Mouse (Mus musculus) T-cell, adult 2 months (primary cell): ENCODE data around the gene Stpg1.
A peak's percentile ranks its signal among the peaks of the same experiment; 100 is the strongest.

Experiments used
- DNase-seq: peaks from one replicate; pipeline ENCODE4 v3.0.0; 2022; ENCODE audit warnings: low spot score

Gene Stpg1

GRCm38 (mm10) chr4:135513865-135514264 lies 19.3 kb downstream of the Stpg1 start:
- no peak for DNase-seq

- DNase-seq = no peak
Observed at GRCm38 (mm10) chr4:135514925-135515324, 20.3 kb downstream of the Stpg1 start.

- DNase-seq = peak; percentile 59
Observed at GRCm38 (mm10) chr4:135516351-135517316, 22.0 kb downstream of the Stpg1 start.

- DNase-seq = no peak
Observed at GRCm38 (mm10) chr4:135518135-135518534, 23.5 kb downstream of the Stpg1 start.

GRCm38 (mm10) chr4:135520421-135520820 lies 25.8 kb downstream of the Stpg1 start:
- DNase-seq = peak; percentile 77

- no peak for DNase-seq
Observed at GRCm38 (mm10) chr4:135523939-135524338, 29.3 kb downstream of the Stpg1 start.

- DNase-seq = no peak
Observed at GRCm38 (mm10) chr4:135525057-135525456, 30.5 kb downstream of the Stpg1 start.

GRCm38 (mm10) chr4:135526039-135526710 lies 31.6 kb downstream of the Stpg1 start:
- no peak for DNase-seq

GRCm38 (mm10) chr4:135530270-135530669 lies 35.7 kb downstream of the Stpg1 start:
- no peak for DNase-seq

GRCm38 (mm10) chr4:135531236-135531635 lies 36.6 kb downstream of the Stpg1 start:
- DNase-seq = no peak

- no peak for DNase-seq
Observed at GRCm38 (mm10) chr4:135531771-135532613, 37.4 kb downstream of the Stpg1 start.

GRCm38 (mm10) chr4:135533001-135533400 lies 38.4 kb downstream of the Stpg1 start:
- no peak for DNase-seq

- DNase-seq = no peak
Observed at GRCm38 (mm10) chr4:135535021-135535420, 40.4 kb downstream of the Stpg1 start.

- DNase-seq = no peak
Observed at GRCm38 (mm10) chr4:135539056-135539455, 44.5 kb downstream of the Stpg1 start.

GRCm38 (mm10) chr4:135540057-135540456 lies 45.5 kb downstream of the Stpg1 start:
- no peak for DNase-seq

GRCm38 (mm10) chr4:135544284-135544683 lies 49.7 kb downstream of the Stpg1 start:
- no peak for DNase-seq

- no peak for DNase-seq
Observed at GRCm38 (mm10) chr4:135545080-135545511, 50.5 kb downstream of the Stpg1 start.

- no peak for DNase-seq
Observed at GRCm38 (mm10) chr4:135546008-135546407, 51.4 kb downstream of the Stpg1 start.

GRCm38 (mm10) chr4:135546793-135547192 lies 52.2 kb downstream of the Stpg1 start:
- no peak for DNase-seq

GRCm38 (mm10) chr4:135547551-135547950 lies 53.0 kb downstream of the Stpg1 start:
- no peak for DNase-seq

- no peak for DNase-seq
Observed at GRCm38 (mm10) chr4:135548108-135548507, 53.5 kb downstream of the Stpg1 start.

- DNase-seq = no peak
Observed at GRCm38 (mm10) chr4:135548521-135549077, 54.0 kb downstream of the Stpg1 start.
